Mouse (Mus musculus) hindbrain, embryonic 10.5 days (tissue): ENCODE measurements around the gene F13b. TPM values are rescaled to one million over a fixed set of nuclear protein-coding genes. Genes with fewer than 3 reads are reported as not detected.

Source experiments
- DNase-seq: peaks from one replicate; pipeline ENCODE4 v3.0.0-alpha.2; 2017; ENCODE audit warnings: low spot score
- H3K27ac ChIP-seq: fragments of 300-500 bp; sonication (generic); 2 replicates; pipeline ENCODE4 v1.5.1; 2016; ENCODE audit warnings: mild to moderate bottlenecking, moderate library complexity
- H3K27me3 ChIP-seq: fragments of 300-500 bp; sonication (generic); 2 replicates; pipeline ENCODE4 v1.6.1; 2016; ENCODE audit warnings: mild to moderate bottlenecking; ENCODE audit not compliant: poor library complexity, insufficient read depth, severe bottlenecking
- H3K36me3 ChIP-seq: fragments of 300-500 bp; sonication (generic); 2 replicates; pipeline ENCODE4 v1.6.1; 2016; ENCODE audit warnings: mild to moderate bottlenecking, moderate library complexity
- H3K4me1 ChIP-seq: fragments of 300-500 bp; sonication (generic); replicated peaks from 2 replicates; pipeline ENCODE4 v1.6.1; 2016; ENCODE audit warnings: mild to moderate bottlenecking
- H3K4me3 ChIP-seq: fragments of 300-500 bp; sonication (generic); 2 replicates; pipeline ENCODE4 v1.5.1; 2016; ENCODE audit warnings: mild to moderate bottlenecking, moderate library complexity
- H3K9me3 ChIP-seq: fragments of 300-500 bp; sonication (generic); 2 replicates; pipeline ENCODE4 v1.6.1; 2016; ENCODE audit warnings: mild to moderate bottlenecking, moderate library complexity
- WGBS: fragments of 180-500 bp; shearing (Covaris S2); methylation state at CpG from one replicate; pipeline ENCODE4 v1.1.7; 2016; 5-methylcytosine and 5-hydroxymethylcytosine counted together
- polyA plus RNA-seq: library from polyadenylated mRNA; unstranded; fragments of >200 nt; fragmentation: Nextera tagmentation; extraction: Ambion mirVana; gene quantifications from 2 replicates; pipeline ENCODE4 v1.2.1, GENCODE M21; 2016

F13b gene
- polyA plus RNA-seq, 1 experiment from 2014 or later: not detected

DNA sequence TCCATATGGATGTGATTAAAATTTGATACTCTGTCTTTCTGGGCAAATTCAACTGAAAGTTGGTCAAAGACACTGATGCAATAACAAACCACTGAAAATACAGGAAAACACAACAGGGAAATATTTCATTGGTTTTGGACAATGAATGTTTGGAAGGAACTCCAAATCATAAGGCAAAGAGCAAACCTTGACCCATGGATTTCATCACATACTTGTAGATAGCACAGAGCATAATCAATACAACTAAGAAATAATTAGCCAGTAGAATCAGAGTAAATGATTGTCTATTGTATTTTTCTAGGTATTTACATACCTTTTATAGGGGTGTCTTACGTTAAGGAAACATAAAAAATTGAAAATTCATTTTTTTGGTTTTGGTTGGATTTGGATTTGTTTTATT is 47.0 kb downstream of the F13b start:
- Histone ChIP-seq H3K36me3 (no peaks in the 10 kb centered on the region), H3K27me3 (no peaks in the 10 kb centered on the region), H3K4me3 (no peak overlapping the region), H3K4me1 (no peaks in the 10 kb centered on the region), H3K27ac (no peak overlapping the region), H3K9me3 (no peaks in the 10 kb centered on the region)
- DNase-seq: no peak
- WGBS: 93% methylated on average over 1 of the region's 1 CpGs

GRCm38 (mm10) chr1:139551311-139551710 is 49.8 kb downstream of the F13b start:
- Histone ChIP-seq H3K4me3 (no peak overlapping the region), H3K27me3 (no peaks in the 10 kb centered on the region), H3K9me3 (no peaks in the 10 kb centered on the region), H3K4me1 (no peaks in the 10 kb centered on the region), H3K36me3 (no peaks in the 10 kb centered on the region), H3K27ac (no peak overlapping the region)
- 92% methylated on average over 1 of the region's 1 CpGs for WGBS
- no peak for DNase-seq

GRCm38 (mm10) chr1:139560024-139560423 is 58.5 kb downstream of the F13b start, which contains the start of gene Cfhr1:
TSS of gene Cfhr1 (minus strand) at chr1:139560272.
- no peaks in the 10 kb centered on the region for H3K36me3 ChIP-seq
- 70% methylated on average over 1 of the region's 1 CpGs for WGBS
- H3K9me3 ChIP-seq: no peaks in the 10 kb centered on the region
- no peaks in the 10 kb centered on the region for H3K4me1 ChIP-seq
- H3K27ac ChIP-seq: no peak within 1 kb of the TSS
- no peak for DNase-seq
- H3K27me3 ChIP-seq: no peaks in the 10 kb centered on the region
- H3K4me3 ChIP-seq: no peak within 1 kb of the TSS

Other genes with a start within 250 kb of the F13b start
- gene Crb1, start 124.6 kb upstream of the F13b start, polyA plus RNA-seq: 1.3 and 1.7 TPM in 2 replicates
- gene Zbtb41, start 79.4 kb upstream of the F13b start, polyA plus RNA-seq: 9.0 and 11.2 TPM in 2 replicates
- 16.5 and 22.1 TPM in 2 replicates for gene Aspm, start 46.9 kb upstream of the F13b start, polyA plus RNA-seq
- not detected in 2 replicates for gene Cfhr1, start 58.6 kb downstream of the F13b start, polyA plus RNA-seq